Mouse (Mus musculus) CH12.LX (cell line): ENCODE measurements around the gene Cryge. TPM values are rescaled to one million over a fixed set of nuclear protein-coding genes. Genes with fewer than 3 reads are reported as not detected.
A peak's percentile ranks its signal among the peaks of the same experiment; 100 is the strongest.

Source experiments
- DNase-seq: peaks from one replicate; pipeline ENCODE4 v3.0.0-alpha.2; 2013; ENCODE audit errors: extremely low read depth
- H3K27ac ChIP-seq: 2 replicates; pipeline ENCODE4 v1.5.1; 2012; ENCODE audit warnings: low read depth, mild to moderate bottlenecking, control low read depth, moderate library complexity; ENCODE audit not compliant: insufficient read depth
- H3K27me3 ChIP-seq: replicated peaks from 2 replicates; pipeline ENCODE3; 2012; ENCODE audit warnings: inconsistent platforms
- H3K36me3 ChIP-seq, 2 experiments: replicated peaks in 1 of 2; 2 replicates each; pipeline versions ENCODE3 to v1.6.1; 2012; ENCODE audit warnings: inconsistent platforms in 1 of 2, low read length in 1 of 2, mild to moderate bottlenecking in 1 of 2, mixed read lengths in 1 of 2, moderate library complexity in 1 of 2; ENCODE audit not compliant: control insufficient read depth in 1 of 2, insufficient read depth in 1 of 2
- H3K4me1 ChIP-seq, 2 experiments: 2 replicates each; pipeline ENCODE4 v1.6.1; 2012; ENCODE audit warnings: inconsistent platforms in 1 of 2, moderate library complexity in 1 of 2; ENCODE audit not compliant: insufficient read depth in 2 of 2, control insufficient read depth in 1 of 2
- H3K4me2 ChIP-seq: 2 replicates; pipeline ENCODE4 v1.6.1; 2012; ENCODE audit warnings: low read depth, mild to moderate bottlenecking, control low read depth; ENCODE audit not compliant: poor library complexity, insufficient read depth, severe bottlenecking
- H3K4me3 ChIP-seq, 3 experiments: fragments of 150-350 bp in 1 of 3; sonication (generic) in 1 of 3; replicated peaks in 1 of 3; 2 replicates each; pipeline versions ENCODE3 to v1.5.1; 2011 to 2012; ENCODE audit warnings: low read depth in 2 of 3, low read length in 2 of 3, mild to moderate bottlenecking in 2 of 3, moderate library complexity in 2 of 3, control low read depth in 1 of 3, improper control_type of control experiment in 1 of 3, inconsistent platforms in 1 of 3, mixed read lengths in 1 of 3; ENCODE audit not compliant: poor library complexity in 1 of 3
- H3K79me2 ChIP-seq: replicated peaks from 2 replicates; pipeline ENCODE4 v1.6.1; 2012; ENCODE audit warnings: mild to moderate bottlenecking, moderate library complexity; ENCODE audit not compliant: control insufficient read depth, poor library complexity, insufficient read depth, severe bottlenecking; ENCODE audit errors: extremely low read depth
- H3K9ac ChIP-seq: 2 replicates; pipeline ENCODE4 v1.6.1; 2012; ENCODE audit warnings: low read depth, mild to moderate bottlenecking, control low read depth, moderate library complexity; ENCODE audit not compliant: insufficient read depth
- H3K9me3 ChIP-seq: replicated peaks from 2 replicates; pipeline ENCODE3; 2012; ENCODE audit warnings: low read length, inconsistent platforms, mixed read lengths
- BHLHE40 ChIP-seq: IDR thresholded peaks from 2 replicates; pipeline ENCODE4 v1.6.1; 2011; ENCODE audit warnings: mild to moderate bottlenecking, low read depth, low read length, improper control_type of control experiment
- CHD2 ChIP-seq: IDR thresholded peaks from 2 replicates; pipeline ENCODE4 v1.6.1; 2011; ENCODE audit warnings: low read length, improper control_type of control experiment
- CTCF ChIP-seq, 2 experiments: IDR thresholded peaks in 1 of 2; conservative IDR thresholded peaks in 1 of 2; 2 replicates each; pipeline ENCODE4 v1.5.1; 2011 to 2012; ENCODE audit warnings: low read depth in 2 of 2, low read length in 2 of 2, improper control_type of control experiment in 1 of 2, inconsistent platforms in 1 of 2, mild to moderate bottlenecking in 1 of 2, moderate library complexity in 1 of 2
- ELF1 ChIP-seq: IDR thresholded peaks from 2 replicates; pipeline ENCODE4 v1.6.1; 2014; ENCODE audit warnings: low read depth, mild to moderate bottlenecking, inconsistent platforms, low read length, improper control_type of control experiment
- EP300 ChIP-seq: IDR thresholded peaks from 2 replicates; pipeline ENCODE4 v1.6.1; 2011; ENCODE audit warnings: low read length, improper control_type of control experiment
- ETS1 ChIP-seq: conservative IDR thresholded peaks from 2 replicates; pipeline ENCODE4 v1.6.1; 2012; ENCODE audit warnings: low read depth, mild to moderate bottlenecking, inconsistent platforms, low read length, improper control_type of control experiment, moderate library complexity
- GABPA ChIP-seq: IDR thresholded peaks from 2 replicates; pipeline ENCODE4 v1.6.1; 2012; ENCODE audit warnings: low read depth, low read length, improper control_type of control experiment, inconsistent platforms; ENCODE audit not compliant: insufficient replicate concordance
- HCFC1 ChIP-seq: IDR thresholded peaks from 2 replicates; pipeline ENCODE4 v1.6.1; 2012; ENCODE audit warnings: low read depth, mild to moderate bottlenecking, inconsistent platforms, low read length, improper control_type of control experiment
- IRF4 ChIP-seq: IDR thresholded peaks from 2 replicates; pipeline ENCODE4 v1.6.1; 2014; ENCODE audit warnings: low read depth, mild to moderate bottlenecking, inconsistent platforms, low read length, improper control_type of control experiment
- KAT2A ChIP-seq: IDR thresholded peaks from 2 replicates; pipeline ENCODE4 v1.6.1; 2012; ENCODE audit warnings: low read length, improper control_type of control experiment, inconsistent platforms; ENCODE audit not compliant: insufficient replicate concordance
- MAFK ChIP-seq: IDR thresholded peaks from 2 replicates; pipeline ENCODE4 v1.6.1; 2011; ENCODE audit warnings: low read length, improper control_type of control experiment; ENCODE audit not compliant: insufficient replicate concordance
- MAX ChIP-seq: IDR thresholded peaks from 2 replicates; pipeline ENCODE4 v1.6.1; 2011; ENCODE audit warnings: low read length, improper control_type of control experiment
- MAZ ChIP-seq: IDR thresholded peaks from 2 replicates; pipeline ENCODE4 v1.6.1; 2012; ENCODE audit warnings: low read depth, mild to moderate bottlenecking, inconsistent platforms, low read length, improper control_type of control experiment, moderate library complexity
- MXI1 ChIP-seq: IDR thresholded peaks from 2 replicates; pipeline ENCODE4 v1.6.1; 2011; ENCODE audit warnings: mild to moderate bottlenecking, low read depth, low read length, improper control_type of control experiment
- MYC ChIP-seq: IDR thresholded peaks from 2 replicates; pipeline ENCODE4 v1.6.1; 2011; ENCODE audit warnings: low read depth, mild to moderate bottlenecking, improper control_type of control experiment, low read length
- NELFE ChIP-seq: IDR thresholded peaks from 2 replicates; pipeline ENCODE4 v1.6.1; 2011; ENCODE audit warnings: low read depth, low read length, improper control_type of control experiment
- NRF1 ChIP-seq: IDR thresholded peaks from 2 replicates; pipeline ENCODE4 v1.6.1; 2014; ENCODE audit warnings: low read depth, mild to moderate bottlenecking, inconsistent platforms, low read length, improper control_type of control experiment, moderate library complexity
- RAD21 ChIP-seq: IDR thresholded peaks from 2 replicates; pipeline ENCODE4 v1.6.1; 2011; ENCODE audit warnings: low read depth, mild to moderate bottlenecking, low read length, improper control_type of control experiment, moderate library complexity
- RCOR1 ChIP-seq: conservative IDR thresholded peaks from 2 replicates; pipeline ENCODE4 v1.6.1; 2012; ENCODE audit warnings: low read depth, mild to moderate bottlenecking, inconsistent platforms, low read length, improper control_type of control experiment
- SIN3A ChIP-seq: IDR thresholded peaks from 2 replicates; pipeline ENCODE4 v1.6.1; 2012; ENCODE audit warnings: low read length, improper control_type of control experiment, inconsistent platforms
- TCF12 ChIP-seq: IDR thresholded peaks from 2 replicates; pipeline ENCODE4 v1.6.1; 2014; ENCODE audit warnings: low read depth, mild to moderate bottlenecking, inconsistent platforms, low read length, improper control_type of control experiment
- USF2 ChIP-seq: conservative IDR thresholded peaks from 2 replicates; pipeline ENCODE4 v1.6.1; 2011; ENCODE audit warnings: low read depth, low read length, improper control_type of control experiment
- ZC3H11A ChIP-seq: IDR thresholded peaks from 2 replicates; pipeline ENCODE4 v1.6.1; 2012; ENCODE audit warnings: low read depth, mild to moderate bottlenecking, inconsistent platforms, low read length, improper control_type of control experiment
- ZKSCAN1 ChIP-seq: IDR thresholded peaks from 2 replicates; pipeline ENCODE4 v1.6.1; 2012; ENCODE audit warnings: low read depth, inconsistent platforms, low read length, improper control_type of control experiment, borderline replicate concordance
- ZMIZ1 ChIP-seq: IDR thresholded peaks from 2 replicates; pipeline ENCODE4 v1.6.1; 2012; ENCODE audit warnings: low read depth, mild to moderate bottlenecking, inconsistent platforms, low read length, improper control_type of control experiment
- ZNF384 ChIP-seq: IDR thresholded peaks from 2 replicates; pipeline ENCODE4 v1.6.1; 2012; ENCODE audit warnings: low read depth, low read length, improper control_type of control experiment, inconsistent platforms
- dilution Hi-C: fragments of 300-500 bp; cut with MboI; formaldehyde crosslinking; loops from 2 replicates; pipeline ENCODE4 v1.14.3; 2020; ENCODE audit warnings: low sequenced_read_pairs; ENCODE audit not compliant: extremely low pct_unique_long_range_greater_than_20kb, extremely low pct_ligation_motif_present
- in situ Hi-C: fragments of 300-500 bp; cut with MboI; formaldehyde crosslinking; loops from 3 replicates; pipeline ENCODE4 v1.14.3; 2019; ENCODE audit warnings: low sequenced_read_pairs, low pct_ligation_motif_present, low pct_unique_long_range_greater_than_20kb, mixed read lengths
- polyA plus RNA-seq: library from polyadenylated mRNA; unstranded; fragments of >175 nt; gene quantifications from 2 replicates; pipeline ENCODE4 v1.2.1, GENCODE M21; 2012; ENCODE audit warnings: low read depth; ENCODE audit not compliant: insufficient read length
- total RNA-seq, 2 experiments: library from RNA; depleted of rRNA; stranded (reverse); fragments of 300-350 nt in 1 of 2; fragments of >200 nt in 1 of 2; gene quantifications; 2 replicates each; pipeline ENCODE4 v1.2.3; 2012 to 2014

Gene Cryge
- total and polyA plus RNA-seq, 3 experiments: not detected

DNA sequence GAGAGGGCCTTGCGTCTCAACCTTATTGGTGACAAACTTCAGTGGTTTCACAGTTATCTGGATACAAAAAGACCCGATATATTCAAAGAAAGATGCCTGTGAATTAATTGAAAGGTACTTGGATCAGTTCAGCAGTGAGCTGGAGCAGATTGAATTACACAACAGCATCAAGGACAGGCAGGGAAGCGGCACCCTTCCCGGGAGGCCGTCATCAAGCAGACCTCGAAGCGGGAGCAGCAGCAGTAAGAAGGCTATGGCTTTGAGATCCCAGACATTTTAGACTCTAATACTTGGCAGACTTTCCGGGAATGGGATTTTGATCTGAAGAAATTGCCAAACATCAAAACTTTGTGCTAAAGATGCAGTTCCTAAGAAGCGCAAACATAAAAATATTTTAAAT, 22.7 kb downstream of the Cryge start:
- no peak for DNase-seq

DNA sequence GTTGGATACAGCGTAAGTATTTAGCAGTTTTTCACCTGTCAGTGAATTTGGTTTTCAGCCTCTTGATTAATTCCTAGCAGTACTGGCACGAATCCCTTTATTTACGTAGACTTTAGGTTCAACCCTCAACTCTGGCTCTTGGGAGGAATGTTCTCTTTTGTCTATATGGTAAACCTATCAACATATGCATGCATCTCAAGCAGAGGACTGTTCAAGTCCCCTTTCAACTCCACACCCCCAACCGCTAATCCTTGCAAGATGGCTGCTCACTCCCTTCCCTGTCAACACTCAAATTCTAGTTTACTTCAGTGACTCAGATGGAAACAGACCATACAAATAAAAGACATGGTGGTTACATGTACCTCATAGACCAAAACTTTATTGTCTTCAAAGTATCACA, 38.2 kb downstream of the Cryge start:
- H3K4me1 ChIP-seq: 0 out of 4 replicates have a peak, but pooled peaks cover 0 to 2% of the 10 kb centered on the region in 2 experiments
- no peak overlapping the region for H3K4me2 ChIP-seq
- in situ Hi-C loops: loop anchor here (25.0 kb wide), 1 partner anchor 1350 kb away; no protein-coding TSS in a partner anchor
- no peaks in the 10 kb centered on the region for H3K9me3 ChIP-seq
- no peak overlapping the region for H3K27ac ChIP-seq
- no peaks in the 10 kb centered on the region for H3K27me3 ChIP-seq
- no peaks in the 10 kb centered on the region for H3K79me2 ChIP-seq
- TF ChIP-seq SIN3A (no peak), TCF12 (no peak), GABPA (no peak), NELFE (no peak), HCFC1 (no peak)
- no peak overlapping the region for H3K4me3 ChIP-seq
- H3K9ac ChIP-seq: no peak overlapping the region
- no peak for DNase-seq
- dilution Hi-C loops: no loop called here
- H3K36me3 ChIP-seq: no peaks in the 10 kb centered on the region

More for the DNA sequence above, 22.7 kb downstream of the Cryge start:
- dilution Hi-C loops: no loop called here
- no peak overlapping the region for H3K27ac ChIP-seq
- H3K9me3 ChIP-seq: no peaks in the 10 kb centered on the region
- no peaks in the 10 kb centered on the region for H3K4me1 ChIP-seq
- H3K79me2 ChIP-seq: no peaks in the 10 kb centered on the region
- no peak overlapping the region for H3K9ac ChIP-seq
- in situ Hi-C loops: no loop called here
- H3K27me3 ChIP-seq: no peaks in the 10 kb centered on the region
- TF ChIP-seq NRF1 (no peak), USF2 (no peak), ETS1 (no peak), MYC (no peak), BHLHE40 (no peak)
- no peak overlapping the region for H3K4me3 ChIP-seq
- H3K4me2 ChIP-seq: no peak overlapping the region
- no peaks in the 10 kb centered on the region for H3K36me3 ChIP-seq

DNA sequence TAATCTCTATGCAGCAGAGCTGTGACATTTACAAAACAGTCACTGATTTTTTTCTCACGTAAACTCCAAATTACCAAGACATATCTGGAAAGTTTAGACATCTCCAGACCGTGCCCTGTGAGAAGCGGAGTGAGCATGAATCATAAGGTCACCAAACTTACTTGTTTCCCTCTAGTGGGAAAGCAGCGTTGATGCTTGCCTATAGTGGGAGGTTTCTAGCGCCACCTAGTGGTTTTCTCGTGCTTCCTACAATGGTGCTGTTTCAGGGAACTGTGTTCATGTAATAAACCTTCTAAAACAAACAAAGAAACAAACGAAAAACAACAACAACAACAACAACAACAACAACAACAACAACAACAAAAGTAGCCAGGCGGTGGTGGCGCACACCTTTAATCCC, 40.8 kb downstream of the Cryge start:
- in situ Hi-C loops (loop anchor here (25.0 kb wide), 1 partner anchor 1348 kb away; no protein-coding TSS in a partner anchor), dilution Hi-C loops (no loop called here)
- Histone ChIP-seq H3K4me1 (0 out of 4 replicates have a peak, but pooled peaks cover 0 to 2% of the 10 kb centered on the region in 2 experiments), H3K36me3 (no peaks in the 10 kb centered on the region), H3K79me2 (no peaks in the 10 kb centered on the region), H3K9ac (no peak overlapping the region), H3K27ac (no peak overlapping the region), H3K4me2 (peak overlapping the region; percentile 55), H3K27me3 (no peaks in the 10 kb centered on the region), H3K9me3 (no peaks in the 10 kb centered on the region), H3K4me3 (no peak overlapping the region)
- DNase-seq: peak; percentile 89
- TF ChIP-seq RCOR1 (no peak), IRF4 (no peak; the same call in 1 of the 2 replicates), ZNF384 (no peak), KAT2A (no peak), MAZ (no peak), CTCF (conservative IDR thresholded peaks at IDR 0.05 in 1 of 2, IDR thresholded peaks at IDR 0.05 in 1 of 2; ENCODE audit: low read depth in 2 of 2, low read length in 2 of 2) (peak; percentile 92 to 99), ZMIZ1 (no peak), RAD21 (peak; percentile 91), GABPA (no peak), MXI1 (no peak), EP300 (no peak), NELFE (no peak; the same call in 1 of the 2 replicates), ZC3H11A (peak; percentile 63), MAFK (no peak), MAX (no peak), HCFC1 (no peak), ZKSCAN1 (no peak), USF2 (no peak), CHD2 (no peak), ELF1 (no peak)
